Mouse (Mus musculus) spleen, adult 2 months (tissue): ENCODE results near the gene Pitpnc1.

Experiments used
- CTCF ChIP-seq: fragments of 200-500 bp; IDR thresholded peaks from 2 replicates; pipeline ENCODE4 v1.5.1; 2011; ENCODE audit warnings: mild to moderate bottlenecking, inconsistent platforms; ENCODE audit not compliant: insufficient read depth, insufficient read length, insufficient replicate concordance; ENCODE audit errors: extremely low read depth
- POLR2A ChIP-seq: fragments of 200-500 bp; IDR thresholded peaks from 2 replicates; pipeline ENCODE4 v1.6.1; 2011; ENCODE audit warnings: low read depth, low read length, inconsistent platforms

DNA sequence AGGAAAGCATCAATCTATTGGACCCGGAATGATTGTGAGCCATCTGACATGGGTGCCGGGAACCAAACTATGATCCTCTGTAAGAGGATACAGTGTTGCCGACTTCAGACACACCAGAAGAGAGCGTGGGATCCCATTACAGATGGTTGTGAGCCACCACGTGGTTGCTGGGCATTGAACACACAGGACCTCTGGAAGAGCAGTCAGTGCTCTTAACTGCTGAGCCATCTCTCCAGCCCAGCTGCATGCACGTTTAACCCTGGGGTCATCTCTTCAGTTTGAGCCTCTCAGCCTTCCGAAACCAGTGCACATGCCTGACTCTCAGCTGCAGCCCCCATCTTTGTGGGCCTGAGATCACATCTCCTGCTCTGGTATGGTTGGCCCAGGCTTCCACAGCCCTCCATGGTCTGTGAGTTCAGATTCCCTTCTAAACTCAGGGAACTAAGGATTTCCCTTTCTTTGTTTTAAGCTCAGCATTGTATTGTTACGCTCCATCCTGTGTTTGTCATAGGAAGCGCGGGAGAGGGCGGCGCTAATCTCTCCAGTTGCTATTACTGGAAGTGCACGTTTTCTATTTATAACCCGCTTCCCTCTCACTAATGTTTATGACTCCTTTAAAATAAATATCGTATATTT lies 135.5 kb downstream of the Pitpnc1 start:
- no peak for TF ChIP-seq CTCF
- TF ChIP-seq POLR2A = no peak
